Mouse (Mus musculus) ES-Bruce4 (cell line): ENCODE data around the gene 1190005I06Rik. TPM values are rescaled to one million over a fixed set of nuclear protein-coding genes. Genes with fewer than 3 reads are reported as not detected.

ENCODE experiments used
- H3K27ac ChIP-seq: 2 replicates; pipeline ENCODE4 v1.5.1; 2012; ENCODE audit warnings: low read length, inconsistent platforms; ENCODE audit not compliant: insufficient read depth
- H3K27me3 ChIP-seq: 2 replicates; pipeline ENCODE4 v1.6.1; 2012; ENCODE audit warnings: mild to moderate bottlenecking, low read length, inconsistent platforms; ENCODE audit not compliant: control insufficient read depth, poor library complexity, insufficient read depth, severe bottlenecking
- H3K36me3 ChIP-seq: 2 replicates; pipeline ENCODE4 v1.6.1; 2012; ENCODE audit warnings: inconsistent platforms, mild to moderate bottlenecking, low read length, moderate library complexity; ENCODE audit not compliant: control insufficient read depth, poor library complexity, insufficient read depth, severe bottlenecking
- H3K4me1 ChIP-seq: one replicate; pipeline ENCODE4 v1.8.1; 2011; ENCODE audit warnings: low read length; ENCODE audit not compliant: control insufficient read depth, insufficient read depth
- H3K4me3 ChIP-seq: 2 replicates; pipeline ENCODE4 v1.5.1; 2011; ENCODE audit warnings: low read depth, mild to moderate bottlenecking, low read length
- H3K9ac ChIP-seq: 2 replicates; pipeline ENCODE4 v1.6.1; 2012; ENCODE audit warnings: low read depth, mild to moderate bottlenecking, inconsistent platforms; ENCODE audit not compliant: poor library complexity, severe bottlenecking
- H3K9me3 ChIP-seq: replicated peaks from 2 replicates; pipeline ENCODE4 v1.6.1; 2012; ENCODE audit warnings: mild to moderate bottlenecking, low read length, inconsistent platforms; ENCODE audit not compliant: control insufficient read depth, poor library complexity, insufficient read depth, severe bottlenecking
- CTCF ChIP-seq: IDR thresholded peaks from one replicate; pipeline ENCODE4 v1.8.1; 2011; ENCODE audit warnings: low read depth, low read length
- EP300 ChIP-seq: IDR thresholded peaks from 2 replicates; pipeline ENCODE4 v1.6.1; 2011; ENCODE audit warnings: low read depth, low read length; ENCODE audit not compliant: insufficient read depth
- POLR2A ChIP-seq: IDR thresholded peaks from one replicate; pipeline ENCODE4 v1.8.1; 2011; ENCODE audit warnings: low read length; ENCODE audit not compliant: insufficient read depth
- polyA plus RNA-seq: library from polyadenylated mRNA; stranded (reverse); fragments of >200 nt; gene quantifications from 2 replicates; pipeline ENCODE4 v1.2.4, GENCODE M21; 2011; ENCODE audit warnings: low read depth; ENCODE audit not compliant: missing spikeins, insufficient read depth, insufficient read length

1190005I06Rik gene
- polyA plus RNA-seq, 1 experiment, result 12.4 TPM

GRCm38 (mm10) chr8:120563851-120564837, 83.3 kb downstream of the 1190005I06Rik start:
- H3K4me1 ChIP-seq, result peaks cover 5% of the 10 kb centered on the region

DNA sequence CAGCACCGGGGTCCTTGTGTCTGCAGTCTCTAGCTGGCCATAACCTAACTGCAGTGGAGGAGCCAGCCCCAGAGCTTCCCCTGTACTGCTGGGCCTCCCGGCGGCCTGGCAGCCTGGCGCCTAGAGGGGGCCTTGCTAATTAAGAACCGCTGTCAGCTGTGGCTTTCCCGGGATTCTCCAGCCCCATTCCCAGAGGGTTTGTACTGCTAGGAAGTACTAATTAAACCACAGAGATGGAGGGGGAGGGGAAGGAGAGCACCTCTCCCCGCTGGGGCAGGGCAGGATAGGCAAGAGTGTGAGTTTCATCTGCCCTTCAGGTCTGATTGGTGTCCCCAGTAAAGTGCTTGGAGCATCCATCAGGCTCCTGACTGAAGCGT, 84.1 kb downstream of the 1190005I06Rik start:
- Histone ChIP-seq H3K36me3 (peaks cover 46% of the 10 kb centered on the region), H3K27ac (no peak overlapping the region), H3K9me3 (no peaks in the 10 kb centered on the region), H3K4me3 (no peak overlapping the region), H3K27me3 (no peaks in the 10 kb centered on the region), H3K9ac (no peak overlapping the region), H3K4me1 (peaks cover 5% of the 10 kb centered on the region)
- TF ChIP-seq CTCF, result no peak
- no peak for TF ChIP-seq POLR2A
- no peak for TF ChIP-seq EP300

More at GRCm38 (mm10) chr8:120563851-120564837, 83.3 kb downstream of the 1190005I06Rik start:
- no peaks in the 10 kb centered on the region for H3K9me3 ChIP-seq
- H3K9ac ChIP-seq, result no peak overlapping the region
- H3K27me3 ChIP-seq, result no peaks in the 10 kb centered on the region
- no peak for TF ChIP-seq POLR2A
- TF ChIP-seq EP300, result no peak
- TF ChIP-seq CTCF, result peak; percentile 7
- H3K27ac ChIP-seq, result no peak overlapping the region
- peaks cover 44% of the 10 kb centered on the region for H3K36me3 ChIP-seq
- H3K4me3 ChIP-seq, result no peak overlapping the region

- Histone ChIP-seq H3K27ac (no peak overlapping the region), H3K9ac (no peak overlapping the region), H3K4me3 (no peak overlapping the region), H3K36me3 (peaks cover 43% of the 10 kb centered on the region), H3K4me1 (peaks cover 5% of the 10 kb centered on the region), H3K27me3 (no peaks in the 10 kb centered on the region), H3K9me3 (no peaks in the 10 kb centered on the region)
- TF ChIP-seq POLR2A (no peak), CTCF (no peak), EP300 (no peak)
These were observed 84.6 kb downstream of the 1190005I06Rik start for GRCm38 (mm10) chr8:120562680-120563347.

GRCm38 (mm10) chr8:120561539-120562435, 85.6 kb downstream of the 1190005I06Rik start:
- no peaks in the 10 kb centered on the region for H3K9me3 ChIP-seq
- TF ChIP-seq POLR2A, result no peak
- TF ChIP-seq CTCF, result peak; percentile 81
- 0 out of 2 replicates have a peak, but pooled peaks have one; percentile 4 for TF ChIP-seq EP300

GRCm38 (mm10) chr8:120560535-120560934, 86.9 kb downstream of the 1190005I06Rik start:
- Histone ChIP-seq H3K4me1 (peaks cover 8% of the 10 kb centered on the region), H3K9ac (no peak overlapping the region), H3K9me3 (no peaks in the 10 kb centered on the region), H3K27me3 (no peaks in the 10 kb centered on the region), H3K27ac (no peak overlapping the region), H3K36me3 (peaks cover 37% of the 10 kb centered on the region), H3K4me3 (no peak overlapping the region)
- TF ChIP-seq POLR2A, result no peak
- no peak for TF ChIP-seq CTCF
- TF ChIP-seq EP300, result no peak

More at GRCm38 (mm10) chr8:120561539-120562435, 85.6 kb downstream of the 1190005I06Rik start:
- no peak overlapping the region for H3K4me3 ChIP-seq
- H3K9ac ChIP-seq, result no peak overlapping the region
- H3K4me1 ChIP-seq, result peaks cover 7% of the 10 kb centered on the region
- H3K27ac ChIP-seq, result no peak overlapping the region
- peaks cover 36% of the 10 kb centered on the region for H3K36me3 ChIP-seq
- H3K27me3 ChIP-seq, result no peaks in the 10 kb centered on the region
